Mouse (Mus musculus) cerebellum, adult 2 months (tissue): ENCODE results near the gene Cfap44.

Experiments
- CTCF ChIP-seq: fragments of 200-500 bp; IDR thresholded peaks from 2 replicates; pipeline ENCODE4 v1.5.1; 2011; ENCODE audit warnings: low read depth, mild to moderate bottlenecking, control low read depth, low read length, moderate library complexity, borderline replicate concordance; ENCODE audit not compliant: insufficient read depth
- POLR2A ChIP-seq: fragments of 200-500 bp; IDR thresholded peaks from 2 replicates; pipeline ENCODE4 v1.6.1; 2011; ENCODE audit warnings: low read length, control low read depth, borderline replicate concordance; ENCODE audit not compliant: insufficient read depth

- TF ChIP-seq POLR2A (no peak), CTCF (no peak)
Measured at GRCm38 (mm10) chr16:44484831-44485230, 90.2 kb downstream of the Cfap44 start.
